Mouse (Mus musculus): ENCODE measurements around the gene Il18. TPM values are rescaled to one million over a fixed set of nuclear protein-coding genes. Genes with fewer than 3 reads are reported as not detected.

The Il18 gene
- total RNA-seq, 4 experiments from 2014 or later, result 0.63 to 2.0 (median 1.6) TPM

DNA sequence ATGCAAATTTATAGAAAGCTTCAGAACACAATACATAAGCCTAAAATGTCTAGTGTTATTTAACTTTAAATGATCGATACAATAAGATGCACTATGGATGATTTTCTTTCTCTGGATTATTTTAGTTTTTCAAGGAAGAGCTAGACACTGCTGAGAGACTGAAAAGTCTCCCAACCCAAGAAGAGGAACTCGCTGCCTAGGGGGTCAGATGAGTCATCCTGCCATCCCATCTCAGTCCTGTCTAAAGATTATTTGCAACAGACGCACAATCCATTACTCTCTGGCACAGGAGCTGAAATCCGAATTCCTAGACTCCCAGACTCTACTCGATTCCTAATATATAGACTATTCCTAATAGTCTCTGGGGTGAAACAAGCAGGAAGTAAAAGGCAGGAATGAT, 2.4 kb upstream of the Il18 start:
- DNase-seq (ENCODE audit: low spot score in 2 of 2), result no peak

GRCm38 (mm10) chr9:50553547-50553946, 1.1 kb upstream of the Il18 start:
- no peak for DNase-seq (ENCODE audit: low spot score in 2 of 2)

DNA sequence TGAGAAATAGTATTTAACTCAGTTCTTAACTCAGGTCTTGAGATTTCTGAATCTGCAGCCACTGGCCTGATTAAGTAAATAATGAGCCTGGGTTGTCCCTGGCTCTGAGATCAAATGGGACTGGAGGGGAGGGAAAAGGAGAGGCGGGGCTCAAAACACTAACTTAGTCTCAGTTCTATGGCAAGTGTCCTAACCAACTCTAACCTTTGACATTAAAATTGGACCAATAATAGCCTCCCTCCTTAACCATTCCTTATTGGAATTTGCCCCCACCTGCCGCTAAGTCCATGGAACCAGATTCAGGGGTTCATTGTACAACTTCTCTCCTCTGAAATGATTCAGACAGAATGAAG, 443 bp downstream of the Il18 start, which contains the start of gene Bco2:
Bco2 (minus strand) TSS at position 88 of the 353 bp plus-strand sequence.
- DNase-seq (ENCODE audit: low spot score in 2 of 2), result no peak

GRCm38 (mm10) chr9:50561145-50561917, 6.7 kb downstream of the Il18 start, which contains the start of gene Tex12:
TSS of gene Tex12 (minus strand) at chr9:50561325.
- DNase-seq (ENCODE audit: low spot score in 2 of 2), result no peak

DNA sequence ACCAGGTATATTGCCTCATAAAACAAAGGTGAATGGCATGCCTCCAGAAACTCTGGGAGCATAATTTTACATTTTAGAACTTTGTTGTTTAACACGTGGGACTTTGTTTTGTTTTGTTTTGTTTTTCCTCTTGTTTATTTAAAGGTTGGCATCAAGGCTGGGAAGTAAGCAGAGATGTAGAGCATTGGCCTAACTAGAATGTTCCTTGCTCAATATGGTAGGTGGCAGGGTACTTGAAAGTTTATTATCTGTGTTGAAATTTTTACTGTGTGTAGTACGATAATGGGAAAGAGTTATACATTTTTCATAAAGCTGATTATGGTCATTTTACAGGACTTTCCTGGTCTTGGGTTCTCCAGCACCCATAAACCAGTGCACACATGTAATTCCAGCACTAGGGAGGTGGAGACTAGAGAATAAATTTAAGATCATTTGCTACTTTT, 7.3 kb downstream of the Il18 start:
- DNase-seq (ENCODE audit: low spot score in 2 of 2), result no peak

GRCm38 (mm10) chr9:50565173-50565572, 10.5 kb downstream of the Il18 start:
- no peak for DNase-seq (ENCODE audit: low spot score in 2 of 2)

- DNase-seq (ENCODE audit: low spot score in 2 of 2), result no peak
Measured at GRCm38 (mm10) chr9:50565940-50566339, 11.3 kb downstream of the Il18 start.

GRCm38 (mm10) chr9:50567372-50567771, 12.7 kb downstream of the Il18 start:
- no peak for DNase-seq (ENCODE audit: low spot score in 2 of 2)

DNA sequence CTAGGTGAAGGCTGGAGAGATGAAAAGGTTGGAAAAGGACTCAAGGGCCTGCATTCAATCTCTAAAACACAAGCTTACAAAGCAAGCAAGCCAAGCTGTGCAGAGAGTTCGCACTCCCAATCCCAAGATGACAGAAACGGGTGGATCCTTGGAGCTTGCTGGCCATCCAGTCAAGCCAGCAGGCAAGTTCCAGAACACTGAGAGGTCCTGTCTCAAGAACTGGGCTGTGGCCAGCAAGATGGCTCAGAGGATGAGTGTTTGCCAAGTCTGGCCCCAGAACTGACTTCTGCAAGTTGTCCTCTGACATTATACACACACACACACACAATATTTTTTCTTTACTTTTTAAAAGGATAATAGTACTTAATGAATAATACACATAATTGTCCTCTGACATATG, 13.3 kb downstream of the Il18 start:
- no peak for DNase-seq (ENCODE audit: low spot score in 2 of 2)

- no peak for DNase-seq (ENCODE audit: low spot score in 2 of 2)
Measured at GRCm38 (mm10) chr9:50569599-50570525, 15.2 kb downstream of the Il18 start.

GRCm38 (mm10) chr9:50580370-50580769, 25.7 kb downstream of the Il18 start:
- no peak for DNase-seq (ENCODE audit: low spot score in 2 of 2)

DNA sequence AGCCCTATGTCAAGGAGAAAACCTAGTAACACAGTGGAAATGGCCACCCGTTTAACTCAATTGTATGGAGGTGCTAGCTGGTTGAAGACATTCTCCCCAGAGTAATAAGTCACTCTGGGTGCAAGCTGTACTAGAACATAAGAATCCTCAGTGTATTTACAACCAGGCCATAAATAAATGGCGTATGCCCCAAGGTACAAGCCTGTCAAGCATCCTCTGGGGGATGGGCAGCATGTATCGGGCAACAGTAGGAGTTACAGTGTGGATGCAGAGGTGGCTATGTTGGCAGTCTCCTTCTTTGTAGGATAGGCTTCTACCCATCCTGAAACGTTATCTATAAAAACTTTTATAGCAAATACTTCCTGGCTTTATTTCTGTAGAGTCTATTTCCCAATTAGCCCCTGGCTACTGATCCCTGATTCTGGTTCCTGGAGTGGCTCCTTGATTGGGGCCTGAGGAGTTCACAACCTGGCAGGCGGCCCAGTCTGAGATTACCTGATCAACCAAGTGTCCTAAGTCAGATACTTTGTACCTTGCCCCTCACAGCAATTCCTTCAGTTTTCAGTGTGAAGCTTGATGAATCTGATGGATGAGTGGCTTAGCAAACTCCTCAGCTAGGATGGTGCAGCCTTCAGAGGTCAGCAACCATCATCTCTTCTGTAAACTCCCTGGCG, 30.7 kb downstream of the Il18 start:
- no peak for DNase-seq (ENCODE audit: low spot score in 2 of 2)

- no peak for DNase-seq (ENCODE audit: low spot score in 2 of 2)
Measured at GRCm38 (mm10) chr9:50586955-50587354, 32.3 kb downstream of the Il18 start.

GRCm38 (mm10) chr9:50590856-50591518, 36.4 kb downstream of the Il18 start:
- no peak for DNase-seq (ENCODE audit: low spot score in 2 of 2)

DNA sequence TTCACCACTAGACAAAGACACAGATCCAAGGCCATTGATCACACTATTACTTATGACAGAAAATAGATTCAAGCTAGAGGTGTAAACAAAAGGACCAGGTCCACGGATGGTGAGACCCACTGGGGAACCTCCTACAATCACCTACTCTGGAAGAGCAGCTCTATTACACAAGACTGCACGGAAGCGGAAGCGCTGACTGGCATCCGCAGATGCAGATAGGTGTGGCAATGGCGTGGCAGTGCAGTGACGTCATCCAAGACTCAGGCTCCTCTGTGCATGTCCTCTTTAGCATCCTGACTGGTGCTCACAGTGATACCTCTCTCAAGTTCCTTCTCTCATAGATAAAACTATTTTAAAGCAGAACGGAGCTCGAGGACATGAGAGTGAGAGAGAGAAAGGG, 38.3 kb downstream of the Il18 start:
- DNase-seq (ENCODE audit: low spot score in 2 of 2), result no peak

GRCm38 (mm10) chr9:50593544-50593943, 38.9 kb downstream of the Il18 start:
- no peak for DNase-seq (ENCODE audit: low spot score in 2 of 2)

DNA sequence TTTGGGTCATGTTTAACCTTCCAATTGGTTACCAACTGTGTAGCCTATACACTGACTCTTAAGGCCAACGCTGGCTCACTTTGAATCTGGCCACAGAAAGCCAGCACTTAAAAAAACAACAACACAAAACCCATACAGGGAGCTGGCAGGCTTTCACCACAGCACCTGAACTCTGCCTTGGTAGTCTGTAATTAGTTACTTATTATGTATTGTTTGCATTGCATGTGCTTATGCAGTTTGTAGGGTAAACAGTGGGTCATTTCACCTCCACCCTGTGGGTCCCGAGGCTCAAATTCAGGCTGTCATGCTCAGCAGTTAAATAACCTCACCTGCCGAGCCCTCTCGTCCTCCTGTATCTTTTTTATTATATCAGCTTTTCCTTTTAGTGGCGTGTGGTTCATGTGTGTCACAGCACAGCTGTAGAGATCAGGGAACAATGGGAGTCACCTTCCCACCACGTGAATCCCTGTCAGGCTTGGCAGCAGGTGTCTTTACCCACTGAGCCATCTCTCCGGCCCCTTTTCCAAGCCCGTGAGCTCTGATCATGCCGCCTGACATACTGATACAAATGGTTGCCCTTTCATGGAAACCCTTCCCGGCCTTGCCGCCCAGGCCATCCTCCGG, 40.3 kb downstream of the Il18 start:
- no peak for DNase-seq (ENCODE audit: low spot score in 2 of 2)

DNA sequence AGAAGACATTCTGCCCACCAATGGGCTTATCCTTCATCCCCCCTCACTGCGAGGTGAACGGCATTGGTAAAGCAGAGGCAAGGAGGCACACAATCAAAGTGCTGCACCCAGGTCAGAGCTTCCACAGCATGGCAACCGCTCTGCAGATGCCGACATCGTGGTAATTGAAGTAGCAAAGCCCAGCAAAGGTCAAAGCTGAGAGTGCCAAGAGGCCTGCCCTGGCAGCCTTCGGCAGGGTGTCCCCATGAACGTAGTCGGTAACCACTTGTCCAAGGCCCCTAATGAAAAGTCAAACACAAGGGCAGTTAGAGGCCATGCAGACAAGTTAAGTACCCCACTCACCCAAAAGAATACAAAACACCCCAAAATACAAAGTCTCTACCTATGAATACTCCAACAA, 42.3 kb downstream of the Il18 start:
- peak; percentile 34 to 64 for DNase-seq (ENCODE audit: low spot score in 2 of 2)

DNA sequence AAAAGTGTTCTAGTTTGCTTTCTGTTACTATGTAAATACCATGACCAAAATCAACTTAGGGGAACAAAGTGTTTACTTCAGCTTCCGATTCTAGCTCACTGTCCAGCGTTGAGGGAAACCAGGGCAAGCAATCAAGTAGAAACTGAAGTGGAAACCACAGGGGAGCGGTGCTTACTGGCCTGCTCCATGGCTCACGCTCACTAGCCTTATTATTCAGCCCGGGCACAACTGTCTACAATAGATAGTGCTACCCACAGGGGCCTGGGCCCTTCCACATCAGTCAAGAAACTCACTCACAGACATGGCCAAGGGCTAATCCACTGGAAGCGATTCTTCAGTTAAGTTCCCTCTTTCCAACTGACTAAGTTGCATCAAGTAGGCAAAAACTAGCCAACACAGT, 46.9 kb downstream of the Il18 start:
- DNase-seq (ENCODE audit: low spot score in 2 of 2), result no peak

DNA sequence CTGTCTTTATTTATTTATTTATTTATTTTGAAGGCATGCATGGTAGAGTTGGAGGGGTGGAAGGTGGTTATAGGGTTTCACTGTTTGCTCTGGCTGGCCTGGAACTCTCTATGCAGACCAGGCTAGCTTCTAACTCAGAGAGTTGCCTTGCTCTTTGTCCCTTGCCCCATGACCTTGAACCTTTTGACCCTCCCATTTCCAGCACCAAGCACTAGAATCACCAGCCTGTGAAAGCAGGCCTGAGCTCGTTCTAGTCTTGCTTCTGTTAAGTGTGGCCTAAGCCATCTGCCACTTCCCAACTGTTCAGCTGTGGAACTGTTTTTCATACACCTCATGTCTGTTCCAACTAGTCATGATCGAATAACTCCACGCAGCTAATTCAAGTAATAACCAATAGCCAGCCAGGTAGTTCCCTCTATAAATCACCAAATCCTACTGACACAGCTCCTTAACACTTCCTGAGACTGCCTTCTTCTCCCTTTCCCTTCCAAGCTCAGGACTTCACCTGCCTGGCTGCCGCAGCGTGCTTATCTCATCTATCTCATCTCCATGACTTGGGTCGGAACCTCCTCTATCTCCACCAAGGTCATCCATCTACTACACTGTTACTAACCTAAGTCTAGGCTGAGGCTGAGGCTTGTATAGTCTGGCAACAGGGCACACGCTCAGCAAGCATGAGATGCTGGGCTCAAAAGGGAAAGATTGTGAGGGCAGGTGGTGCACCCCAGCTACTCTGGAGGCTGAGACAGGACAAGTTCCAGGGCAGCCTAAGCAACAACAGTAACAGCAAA, 47.6 kb downstream of the Il18 start:
- DNase-seq (ENCODE audit: low spot score in 2 of 2), result no peak

Measured in gastrocnemius, adult 8-10 months (tissue).